Mouse (Mus musculus) kidney, adult 11 months (tissue): ENCODE measurements around the gene Lgals9.
A peak's percentile ranks its signal among the peaks of the same experiment; 100 is the strongest.
"Not testable (repeated sequence)": the region's sequence is repeated elsewhere in the genome, so short reads cannot be mapped to it uniquely, and the experiment has no call there.

Experiments used
- DNase-seq: peaks from one replicate; pipeline ENCODE4 v3.0.0; 2022

The Lgals9 gene

DNA sequence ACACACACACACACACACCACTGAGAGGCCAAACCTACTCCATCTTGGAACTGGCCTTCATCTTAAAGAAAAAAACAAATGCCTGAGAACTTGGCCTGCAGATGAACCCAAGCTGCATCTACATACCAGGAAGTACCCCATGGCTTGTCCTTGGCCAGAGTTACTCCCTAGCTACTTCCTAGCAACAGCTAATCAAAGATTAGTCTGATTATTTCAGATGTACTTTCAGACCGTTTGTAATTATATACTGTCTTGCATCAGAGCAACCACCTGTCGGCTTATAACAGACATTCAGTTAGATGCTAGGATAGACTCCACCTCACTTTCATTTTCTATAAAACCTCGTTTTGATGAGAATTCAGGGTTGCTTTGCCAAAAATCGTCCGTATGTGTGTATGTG, 21.7 kb upstream of the Lgals9 start:
- DNase-seq: no peak

DNA sequence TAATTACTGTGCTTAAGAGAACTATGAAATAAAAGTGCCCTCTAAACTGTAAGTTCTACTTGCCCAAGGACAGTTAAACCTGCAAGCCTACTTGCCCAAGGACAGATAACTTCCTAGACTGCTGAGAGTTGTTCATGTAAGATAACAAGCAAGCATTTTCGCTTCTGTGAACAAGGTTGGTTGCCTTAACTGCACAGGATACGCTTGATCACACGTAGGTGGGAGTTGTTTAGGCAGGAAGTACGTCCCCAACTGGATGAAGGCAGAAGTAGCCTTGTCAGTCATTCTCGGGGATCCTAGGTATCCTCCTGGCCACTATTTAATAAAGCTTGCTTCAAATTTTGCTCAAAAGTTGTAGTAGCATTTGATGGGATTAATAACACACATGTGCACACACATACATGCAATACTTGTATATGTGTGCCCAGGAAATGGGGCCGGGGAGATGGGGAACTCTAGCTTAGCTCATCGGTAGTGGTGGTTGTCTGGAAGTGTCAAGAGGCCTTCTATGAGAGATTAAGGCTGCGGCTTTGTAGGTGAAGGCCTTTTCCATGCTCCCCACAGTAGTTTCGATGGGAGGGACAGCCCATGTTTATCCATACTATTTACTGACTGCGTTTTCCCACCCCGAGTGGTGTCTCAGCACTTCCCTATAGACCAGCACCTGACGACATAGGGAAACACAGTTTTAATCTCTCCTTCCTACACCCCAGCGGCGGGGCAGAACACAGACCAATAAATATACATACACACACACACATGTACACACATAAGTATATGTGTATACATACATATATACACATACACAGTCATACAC, 21.0 kb upstream of the Lgals9 start:
- no peak for DNase-seq

DNA sequence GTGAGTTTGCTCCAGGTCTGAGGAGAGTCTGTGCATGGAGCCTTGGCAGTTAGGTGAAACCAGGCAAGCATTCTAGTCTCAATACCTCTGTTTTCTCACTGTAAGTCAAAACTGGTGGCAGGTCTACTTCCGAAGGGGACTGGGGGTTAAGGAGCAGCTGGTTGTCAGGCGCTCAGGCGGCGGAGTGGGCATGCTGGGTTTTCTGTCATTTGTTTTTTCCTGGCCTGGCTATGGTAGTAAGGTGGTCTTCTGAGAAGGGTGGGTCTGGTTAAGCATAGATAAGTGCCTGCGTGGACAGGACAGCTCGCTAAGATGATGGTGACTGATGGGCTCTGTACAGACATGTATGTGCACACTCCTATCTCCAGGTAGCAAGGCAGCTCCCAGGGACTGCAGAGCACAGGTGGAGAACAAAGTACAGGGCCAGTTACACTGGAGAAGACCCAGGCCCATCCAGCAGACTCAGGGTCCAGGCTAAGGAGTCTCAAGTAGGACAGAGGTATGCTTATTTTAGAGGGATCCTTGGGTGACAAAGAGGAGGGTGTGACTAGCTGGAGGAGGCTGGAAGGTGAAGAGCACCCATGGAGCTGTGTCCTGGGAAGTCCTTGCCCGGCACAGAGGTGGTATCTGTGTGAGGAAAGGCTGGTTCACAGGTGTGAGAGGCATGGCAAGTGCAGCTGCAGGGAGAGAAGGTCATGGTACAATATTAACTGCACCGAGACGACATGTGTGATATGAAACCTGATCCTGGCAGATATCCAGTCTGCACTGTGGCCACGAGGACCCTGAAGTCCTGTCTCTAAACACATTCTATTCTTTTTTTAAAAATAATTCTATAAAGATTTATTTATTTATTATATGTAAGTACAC, 19.3 kb upstream of the Lgals9 start:
- DNase-seq: no peak

DNA sequence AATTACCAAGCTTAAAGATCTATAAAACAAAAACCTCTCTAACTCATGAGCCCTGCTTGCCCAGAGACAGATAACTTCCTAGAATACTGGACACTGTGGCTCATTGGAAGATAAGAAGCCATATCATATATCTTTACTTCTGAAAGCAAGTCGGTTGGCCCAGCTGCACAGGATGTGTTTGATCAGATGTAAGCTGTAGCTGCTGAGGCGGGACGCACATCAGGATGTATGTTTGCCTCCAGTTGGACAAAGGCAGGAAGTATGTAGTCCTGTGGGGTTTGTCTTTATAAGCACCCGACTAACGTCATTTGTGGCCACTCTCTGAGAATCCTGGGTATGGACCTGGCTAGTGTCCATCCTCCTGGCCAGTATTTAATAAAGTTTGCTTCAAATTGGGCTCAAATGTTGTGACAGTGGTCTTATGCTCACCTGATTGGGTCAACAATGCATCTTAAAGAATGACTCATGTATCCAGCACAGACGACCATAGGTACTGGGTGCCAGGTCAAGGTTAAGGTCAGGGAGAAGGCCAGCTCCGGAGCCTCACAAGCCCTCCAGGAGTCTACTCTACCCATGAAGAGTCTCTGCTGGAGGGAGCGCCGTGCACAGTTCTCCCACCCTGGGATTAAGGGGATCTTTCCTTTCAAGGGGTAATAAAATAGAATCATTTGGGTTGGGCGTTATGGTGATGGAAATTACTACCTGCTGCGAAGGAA, 18.5 kb upstream of the Lgals9 start:
- DNase-seq: no peak

DNA sequence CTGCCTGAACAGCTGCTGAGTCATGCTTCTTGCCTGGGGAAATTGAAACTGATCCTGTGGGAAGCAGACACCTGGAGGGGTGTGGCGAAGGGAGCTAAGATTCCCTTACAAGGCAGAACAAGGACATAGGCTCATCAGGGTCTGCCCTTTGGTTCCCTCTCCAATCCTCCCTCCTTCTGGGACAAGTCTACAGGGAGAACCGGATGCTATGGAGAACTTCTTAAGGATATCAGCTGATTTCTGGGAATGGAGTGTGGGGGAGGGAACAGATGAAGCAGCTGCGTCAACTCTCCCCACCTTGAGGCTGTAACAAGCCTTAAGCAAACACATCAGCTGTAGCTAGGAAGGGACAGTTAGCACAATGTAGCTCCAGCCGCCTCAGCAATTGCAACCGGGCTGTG, 17.8 kb upstream of the Lgals9 start:
- DNase-seq: no peak

DNA sequence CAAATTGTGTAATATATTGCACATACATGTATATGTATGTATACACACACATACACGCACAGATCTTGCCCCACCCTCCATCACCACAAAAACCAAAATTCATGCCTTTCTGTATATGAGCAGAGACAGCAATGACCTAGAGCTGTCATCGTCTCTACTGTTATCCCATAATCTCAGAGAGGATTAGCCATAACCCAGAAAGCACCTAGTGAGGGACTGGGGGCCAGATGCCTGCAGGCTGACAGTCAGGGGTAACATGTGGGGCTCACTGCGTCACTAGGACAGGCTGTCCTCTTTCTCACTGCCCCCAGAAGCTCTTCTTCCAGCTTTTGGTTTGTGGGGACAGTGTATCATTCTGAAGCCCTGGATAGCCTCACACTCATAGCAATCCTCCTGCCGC, 17.1 kb upstream of the Lgals9 start:
- no peak for DNase-seq

DNA sequence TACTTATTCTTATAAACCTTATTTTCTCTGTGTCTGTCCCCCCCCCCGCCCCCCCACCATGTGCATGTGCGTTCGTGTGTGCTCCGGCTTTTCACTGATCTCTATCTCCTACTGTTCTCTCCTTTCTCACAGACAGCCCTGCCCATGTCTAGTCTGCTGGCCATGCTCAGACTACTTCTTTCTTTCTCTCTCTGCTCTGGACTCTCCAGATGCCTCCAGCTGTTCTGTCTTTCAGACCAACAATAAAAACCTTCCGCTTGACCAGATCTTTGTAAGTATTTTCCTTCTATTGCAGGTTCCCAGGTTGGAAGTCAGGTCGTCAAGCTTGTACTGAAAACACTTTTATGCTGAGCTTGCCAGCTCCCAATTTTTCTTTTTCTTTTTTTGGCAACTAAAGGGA, 14.4 kb upstream of the Lgals9 start:
- no peak for DNase-seq

DNA sequence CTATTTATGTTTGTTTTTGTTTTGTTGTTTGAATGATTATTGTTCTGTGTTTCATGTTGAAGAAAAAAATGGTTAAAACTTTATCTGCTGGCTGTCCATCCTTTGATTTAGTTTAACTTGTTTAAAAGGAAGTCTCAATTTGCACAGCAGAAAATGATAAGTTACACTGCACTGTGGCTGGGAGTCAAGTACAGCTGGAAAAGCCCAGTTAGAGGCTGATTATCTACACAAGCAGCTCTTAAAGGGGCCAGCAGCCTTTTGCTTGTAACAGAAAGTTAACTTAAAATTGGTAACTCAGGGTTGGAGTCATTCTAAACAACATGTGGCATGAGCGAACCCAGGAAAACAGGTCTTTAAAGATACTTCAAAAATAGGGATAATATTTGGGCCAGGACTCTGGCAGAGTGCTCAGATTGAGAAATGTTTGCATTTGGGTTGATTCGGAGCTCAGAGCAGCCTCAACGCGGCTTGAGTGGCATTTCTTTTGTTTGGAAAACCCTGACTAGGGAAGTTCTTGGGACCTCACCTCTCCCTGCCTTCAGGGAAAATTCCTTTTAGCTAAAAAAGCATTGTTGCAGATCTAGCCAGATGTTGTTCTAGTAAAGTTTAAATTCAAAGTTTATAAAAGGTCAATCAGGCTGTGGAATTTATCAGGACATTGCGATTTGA, 6.3 kb upstream of the Lgals9 start:
- not testable (repeated sequence) for DNase-seq

DNA sequence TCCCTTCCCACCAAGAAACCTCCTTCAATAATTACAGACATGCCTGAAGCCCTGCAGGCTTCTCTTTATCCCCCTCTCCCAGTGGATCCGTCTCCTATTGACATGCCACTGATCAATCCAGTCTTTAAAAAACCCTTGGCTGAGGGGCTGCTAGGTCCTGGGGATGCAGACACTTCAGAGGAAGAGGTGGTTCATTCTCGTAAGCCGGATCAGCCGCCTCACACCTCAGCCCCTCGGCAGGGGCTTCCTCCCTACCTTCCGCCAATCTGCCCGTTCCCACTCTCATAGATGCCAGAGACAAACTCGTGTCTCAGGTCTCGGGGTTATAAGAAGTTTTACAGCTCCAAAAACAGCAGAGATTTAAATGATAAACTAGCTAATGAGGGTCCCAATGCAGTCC, 5.3 kb upstream of the Lgals9 start:
- no peak for DNase-seq

DNA sequence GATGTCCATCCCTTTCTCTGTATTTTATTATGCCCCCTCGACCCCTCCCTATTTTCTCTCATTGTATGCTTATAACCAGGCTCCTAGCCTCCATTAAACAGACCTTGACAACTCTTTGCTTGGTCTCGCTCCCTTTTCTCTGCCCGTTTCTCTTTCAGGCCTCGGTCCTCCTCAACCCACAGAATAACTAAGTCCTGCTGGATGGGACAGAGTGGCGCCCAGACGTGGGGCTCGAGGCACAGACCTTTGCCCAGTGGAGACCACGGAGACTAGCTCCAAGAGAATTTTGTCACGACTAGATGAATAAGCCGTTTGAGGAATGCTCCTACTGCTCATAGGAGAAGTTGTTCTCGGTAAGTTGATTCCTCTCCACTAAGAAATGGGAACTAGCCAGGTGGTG, 4.5 kb upstream of the Lgals9 start:
- not testable (repeated sequence) for DNase-seq

DNA sequence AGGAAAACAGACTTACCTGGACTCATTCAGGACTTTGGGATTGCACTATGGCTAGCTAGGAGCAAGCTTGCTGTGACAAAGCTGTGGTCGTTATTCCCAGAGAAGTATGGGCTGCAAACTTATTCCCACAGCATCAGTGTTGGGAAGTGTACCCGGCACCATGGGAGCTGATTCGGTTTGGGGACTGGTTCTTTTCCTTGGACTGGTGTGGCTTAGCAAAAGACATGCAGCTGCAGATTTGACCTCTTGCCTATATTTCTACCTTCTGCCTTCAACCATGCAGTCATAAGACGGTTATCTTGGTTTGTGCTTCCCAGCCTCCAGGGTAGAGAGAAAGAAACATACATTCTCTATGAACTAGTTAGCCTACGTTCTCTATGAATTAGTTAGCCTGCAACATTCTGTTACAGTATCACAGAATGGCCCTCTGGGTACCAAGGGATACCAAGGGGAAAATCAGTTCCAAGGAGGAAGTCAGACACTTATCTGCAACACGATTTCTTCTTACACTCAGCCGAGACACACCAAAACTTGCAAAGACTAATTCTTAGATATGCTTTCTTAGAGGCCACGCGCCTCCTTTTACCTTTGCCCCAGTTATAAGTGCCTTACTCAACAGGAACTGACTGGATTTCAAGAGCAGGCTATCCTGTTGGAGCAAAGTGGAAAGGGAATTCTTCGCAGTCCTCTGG, 1.7 kb upstream of the Lgals9 start:
- DNase-seq: no peak

DNA sequence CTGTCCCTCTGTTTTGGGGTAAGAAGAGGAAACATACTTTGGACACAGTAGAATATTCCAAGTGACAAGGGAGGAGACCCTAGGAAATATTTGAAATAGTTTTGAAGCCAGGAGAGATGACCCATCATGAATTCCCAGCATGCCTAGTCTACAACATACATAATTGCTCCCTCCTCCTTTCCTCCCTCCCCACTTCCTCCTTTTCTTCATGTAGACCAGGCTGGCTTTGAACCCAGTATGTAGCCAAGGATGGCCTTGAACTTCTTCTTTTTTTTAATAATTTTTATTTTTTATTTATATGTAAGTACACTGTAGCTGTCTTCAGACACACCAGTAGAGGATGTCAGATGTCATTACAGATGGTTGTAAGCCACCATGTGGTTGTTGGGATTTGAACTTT, 759 bp upstream of the Lgals9 start:
- no peak for DNase-seq

DNA sequence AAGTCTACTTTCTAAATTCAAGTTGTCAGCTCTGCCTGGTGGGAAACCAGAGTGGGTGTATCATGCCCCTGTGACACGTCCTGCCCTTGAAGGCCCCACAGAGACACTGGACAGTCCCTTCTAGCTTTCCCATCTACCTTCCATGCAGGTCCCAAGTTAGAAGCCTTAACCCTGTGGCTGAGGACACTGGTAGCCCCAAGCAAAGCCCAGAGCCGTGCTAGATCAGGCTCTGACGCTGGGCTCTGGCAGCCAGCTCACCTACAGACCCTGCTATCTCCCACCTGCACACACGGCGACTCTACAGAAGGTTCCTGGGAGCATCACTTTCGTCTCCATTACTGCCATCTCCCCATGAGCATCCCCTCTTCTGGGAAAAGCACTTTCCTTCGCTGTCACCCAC, 1.2 kb downstream of the Lgals9 start:
- no peak for DNase-seq

DNA sequence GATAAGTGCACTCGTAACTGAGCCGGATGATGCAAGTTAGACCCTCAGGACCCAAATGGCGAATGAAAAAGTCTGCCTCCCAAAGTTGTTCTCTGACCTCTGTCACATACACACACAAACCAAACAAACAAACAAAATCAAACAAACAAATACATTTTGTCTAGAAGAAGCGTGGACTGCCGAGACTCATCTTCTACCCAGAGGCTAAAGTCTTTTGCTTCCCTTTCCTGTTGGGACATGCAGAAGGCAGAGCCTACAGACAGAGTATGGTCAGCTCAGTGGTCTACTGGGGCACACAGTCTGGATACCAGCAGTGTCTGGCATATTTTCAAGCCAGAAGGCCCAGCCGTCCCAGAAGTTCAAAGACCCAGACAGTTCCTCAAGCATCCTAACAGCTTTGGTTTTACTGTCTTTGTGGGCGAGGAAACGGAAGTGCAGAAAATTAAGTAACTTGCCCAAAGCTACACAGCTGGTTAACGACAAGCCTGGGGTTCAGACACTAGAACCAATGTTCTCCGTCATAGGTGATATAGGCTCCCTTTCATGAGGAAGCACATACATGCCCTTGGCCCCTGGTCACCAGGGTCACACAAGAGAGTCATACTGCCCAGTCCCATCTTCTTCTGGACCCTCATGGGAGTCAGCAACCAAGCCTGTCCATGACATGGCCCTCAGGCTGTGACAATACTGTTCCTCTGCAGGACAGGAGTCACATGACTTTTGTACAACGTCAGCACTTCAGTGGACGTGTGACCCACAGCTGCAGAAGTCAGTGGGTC, 2.0 kb downstream of the Lgals9 start:
- DNase-seq: no peak

DNA sequence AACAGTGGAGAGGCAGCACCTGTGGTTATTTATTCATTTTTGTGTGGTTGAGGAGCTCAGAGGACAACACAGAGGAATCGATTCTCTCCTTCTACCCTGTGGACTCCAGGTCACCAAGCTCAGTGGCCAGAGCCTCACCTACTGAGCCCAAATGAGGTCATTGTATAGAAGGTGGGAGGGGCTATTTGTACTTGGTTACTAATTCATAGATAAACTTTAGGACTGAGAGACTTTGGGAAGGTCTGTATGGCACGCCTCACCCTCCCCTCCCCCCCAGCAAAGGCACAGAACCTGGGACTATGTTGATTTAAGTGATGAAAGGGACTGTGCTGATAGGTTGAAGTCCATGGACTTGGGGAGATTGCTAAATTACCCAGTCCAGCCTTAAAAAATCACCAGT, 2.7 kb downstream of the Lgals9 start:
- DNase-seq: no peak

DNA sequence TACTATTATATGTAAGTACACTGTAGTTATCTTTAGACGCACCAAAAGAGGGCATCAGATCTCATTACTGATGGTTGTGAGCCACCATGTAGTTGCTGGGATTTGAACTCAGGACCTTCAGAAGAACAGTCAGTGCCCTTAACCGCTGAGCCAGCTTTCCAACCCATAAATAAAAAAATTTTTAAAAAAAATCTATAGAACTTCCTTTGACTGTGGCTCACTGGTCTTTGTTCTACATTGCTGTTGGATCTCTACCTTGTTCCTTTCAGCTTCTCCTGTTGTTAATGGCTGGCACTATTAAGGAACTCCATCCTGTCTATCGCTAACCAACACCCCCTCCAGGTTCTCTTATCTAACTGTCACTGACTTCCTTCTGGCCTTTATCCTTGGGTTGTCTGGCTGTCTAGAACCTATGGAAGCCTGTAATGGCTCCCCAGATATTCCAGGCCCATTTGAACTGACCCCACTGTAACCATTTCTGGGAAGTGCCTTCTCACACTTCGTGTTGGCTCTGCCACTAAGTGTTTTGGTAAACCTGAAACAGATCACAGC, 4.6 kb downstream of the Lgals9 start:
- no peak for DNase-seq

DNA sequence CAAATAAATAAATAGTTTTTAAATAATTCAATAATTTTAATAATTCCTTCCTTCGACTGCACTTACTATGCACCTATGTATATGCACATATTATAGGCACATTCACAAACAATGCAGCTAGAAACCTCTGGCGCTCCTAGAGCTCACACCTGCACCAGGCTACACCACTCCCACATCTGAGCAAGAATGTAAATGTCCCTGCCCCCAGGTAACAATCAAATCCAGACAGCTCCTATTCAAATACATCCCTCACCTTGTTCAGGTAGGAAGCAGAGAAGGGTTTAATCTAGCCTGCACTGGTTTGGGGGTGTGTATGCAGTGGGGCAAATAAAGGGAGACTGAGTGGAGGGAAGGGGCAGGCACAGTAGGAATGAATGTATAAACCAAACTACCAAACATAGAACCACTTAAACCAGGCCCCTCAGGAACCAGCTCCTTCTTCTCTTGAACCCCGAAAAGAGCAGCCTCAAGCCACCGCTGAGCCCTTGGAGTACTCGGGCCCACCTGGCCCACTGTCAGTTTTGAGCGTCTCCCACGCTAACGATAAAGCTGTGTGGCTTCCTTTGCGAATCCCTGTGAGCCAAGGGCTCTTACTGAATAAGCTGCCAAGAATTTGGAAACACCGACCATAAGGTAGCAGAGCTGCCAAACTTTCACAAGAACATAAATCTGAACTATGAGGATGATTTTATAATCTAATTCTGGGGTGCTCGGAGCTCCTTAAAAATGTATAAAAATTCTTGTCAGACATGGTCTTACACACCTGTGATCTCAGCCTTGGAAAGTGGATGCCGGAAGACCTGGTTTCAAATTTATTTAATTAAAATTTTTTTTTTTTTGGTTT, 6.3 kb downstream of the Lgals9 start:
- no peak for DNase-seq

DNA sequence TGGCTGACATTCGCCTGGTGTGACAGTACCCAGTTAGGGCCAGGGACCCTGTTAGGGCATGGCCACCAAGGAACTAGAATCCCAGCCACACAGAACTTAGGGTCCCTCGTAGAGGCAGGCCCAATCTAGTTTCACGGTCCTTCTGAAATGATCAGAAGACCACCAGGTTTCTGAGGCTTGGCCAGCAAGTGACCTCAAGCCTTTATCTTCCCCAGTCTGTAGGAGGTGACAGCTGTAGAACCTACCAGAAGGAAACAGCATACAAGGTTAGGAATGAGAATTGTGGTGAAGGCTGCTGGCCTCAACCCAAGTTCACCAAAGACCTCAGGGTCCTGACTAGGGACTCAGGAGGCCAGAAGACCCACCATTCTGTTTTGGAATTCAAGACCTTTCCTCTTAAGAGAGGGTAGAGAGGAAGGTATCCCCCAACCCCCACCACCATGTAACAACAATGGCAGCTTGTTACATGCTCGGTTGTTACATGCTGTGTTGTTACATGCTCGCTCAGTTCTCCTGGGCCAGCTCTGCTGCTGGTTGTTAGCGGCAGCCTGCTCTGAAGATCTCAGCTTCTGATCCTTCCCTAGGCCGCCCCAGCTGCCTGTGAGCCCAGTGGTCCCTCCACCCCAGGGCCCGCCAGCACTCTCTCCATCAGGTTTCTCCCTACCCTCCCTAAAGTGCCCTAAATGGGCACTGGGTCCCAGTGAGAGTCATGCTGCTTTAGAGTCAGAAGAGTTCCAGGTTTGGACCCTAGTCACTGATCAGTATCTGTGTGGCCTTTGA, 7.8 kb downstream of the Lgals9 start:
- no peak for DNase-seq

DNA sequence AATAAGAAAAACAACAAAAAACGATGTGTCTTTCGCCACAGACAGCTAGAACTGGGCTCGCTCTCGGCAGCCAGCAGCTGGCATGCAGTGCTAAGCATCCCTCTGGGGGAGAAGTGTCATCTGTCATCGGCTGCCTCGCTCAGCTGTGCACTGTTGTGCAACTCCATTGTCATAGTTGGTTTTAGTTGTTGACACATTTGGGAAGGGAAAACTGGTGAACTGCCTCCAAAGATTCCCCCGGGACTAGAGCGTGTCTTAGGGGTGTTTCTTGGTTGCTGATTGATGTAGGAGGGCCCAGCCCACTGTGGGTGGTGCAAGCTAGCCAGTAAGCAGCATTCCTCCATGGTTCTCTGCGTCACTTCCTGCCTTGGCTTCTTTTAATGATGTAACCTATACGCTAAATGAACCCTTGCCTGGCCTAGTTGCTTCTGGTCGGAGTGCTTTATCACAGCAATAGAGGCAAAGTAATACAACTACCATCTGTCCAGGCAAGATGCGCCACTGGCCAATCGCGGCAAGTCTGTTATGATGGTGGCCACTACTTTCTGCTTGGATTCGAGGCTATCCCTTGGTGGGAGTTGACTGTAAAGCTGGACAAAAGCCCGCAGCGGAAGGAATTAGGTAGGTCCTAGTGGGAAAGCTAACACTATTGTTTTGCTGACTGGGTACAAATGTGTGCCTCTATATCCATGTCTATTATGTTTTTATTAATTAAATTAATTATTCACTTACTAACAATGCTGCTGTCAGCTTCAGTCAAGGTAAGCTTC, 11.2 kb downstream of the Lgals9 start:
- DNase-seq: peak; percentile 27
